Mouse (Mus musculus) spleen, adult 2 months (tissue): ENCODE measurements around the gene Arid3b. TPM values are rescaled to one million over a fixed set of nuclear protein-coding genes. Genes with fewer than 3 reads are reported as not detected.

Experiments used
- DNase-seq, 2 experiments: peaks; one replicate each; pipeline versions ENCODE4 v3.0.0 to v3.0.0-alpha.2; 2012 to 2021; ENCODE audit warnings: low spot score in 2 of 2, low read depth in 1 of 2
- H3K27ac ChIP-seq: fragments of 200-500 bp; 2 replicates; pipeline ENCODE4 v1.5.1; 2012; ENCODE audit warnings: low read length, inconsistent platforms; ENCODE audit not compliant: insufficient read depth
- H3K27me3 ChIP-seq: fragments of 200-500 bp; 2 replicates; pipeline ENCODE4 v1.6.1; 2012; ENCODE audit warnings: mild to moderate bottlenecking, moderate library complexity, low read length, inconsistent platforms; ENCODE audit not compliant: control insufficient read depth, insufficient read depth
- H3K36me3 ChIP-seq: fragments of 200-500 bp; 2 replicates; pipeline ENCODE4 v1.6.1; 2012; ENCODE audit warnings: mild to moderate bottlenecking, low read length, inconsistent platforms; ENCODE audit not compliant: control insufficient read depth, insufficient read depth
- H3K4me1 ChIP-seq: fragments of 200-500 bp; 2 replicates; pipeline ENCODE4 v1.6.1; 2011; ENCODE audit warnings: inconsistent platforms; ENCODE audit not compliant: control insufficient read depth, insufficient read depth, insufficient read length
- H3K4me3 ChIP-seq: fragments of 200-500 bp; 2 replicates; pipeline ENCODE4 v1.5.1; 2011; ENCODE audit warnings: mild to moderate bottlenecking, inconsistent platforms; ENCODE audit not compliant: insufficient read depth, insufficient read length; ENCODE audit errors: extremely low read depth
- CTCF ChIP-seq: fragments of 200-500 bp; IDR thresholded peaks from 2 replicates; pipeline ENCODE4 v1.5.1; 2011; ENCODE audit warnings: mild to moderate bottlenecking, inconsistent platforms; ENCODE audit not compliant: insufficient read depth, insufficient read length, insufficient replicate concordance; ENCODE audit errors: extremely low read depth
- POLR2A ChIP-seq: fragments of 200-500 bp; IDR thresholded peaks from 2 replicates; pipeline ENCODE4 v1.6.1; 2011; ENCODE audit warnings: low read depth, low read length, inconsistent platforms
- WGBS: fragments of 180-500 bp; shearing (Covaris S2); methylation state at CpG from one replicate; pipeline ENCODE4 v1.1.7; 2018; 5-methylcytosine and 5-hydroxymethylcytosine counted together
- polyA plus RNA-seq: library from polyadenylated mRNA; depleted of rRNA; stranded (reverse); fragments of >200 nt; gene quantifications from 2 replicates; pipeline ENCODE4 v1.2.3, GENCODE M21; 2012

Arid3b gene
- polyA plus RNA-seq, 1 experiment = 35.2 TPM

GRCm38 (mm10) chr9:57789733-57790132 lies 46.9 kb downstream of the Arid3b start:
- DNase-seq = peak in 1 of 2 experiments; percentile 24
- H3K4me1 ChIP-seq = peaks cover 9% of the 10 kb centered on the region; the same call in 1 of the 2 replicates
- H3K4me3 ChIP-seq = no peak overlapping the region
- 15% methylated on average over 3 of the region's 3 CpGs for WGBS
- peak overlapping the region; percentile 11; the same call in 1 of the 2 replicates for H3K27ac ChIP-seq
- H3K27me3 ChIP-seq = no peaks in the 10 kb centered on the region
- H3K36me3 ChIP-seq = peaks cover 20% of the 10 kb centered on the region
- no peak for TF ChIP-seq POLR2A
- no peak for TF ChIP-seq CTCF

- H3K4me1 ChIP-seq = no peaks in the 10 kb centered on the region
- 83% methylated on average over 3 of the region's 3 CpGs for WGBS
Observed at GRCm38 (mm10) chr9:57782656-57783055, 53.9 kb downstream of the Arid3b start.

GRCm38 (mm10) chr9:57775736-57776135 lies 60.9 kb downstream of the Arid3b start:
- H3K27ac ChIP-seq = no peak overlapping the region
- 86% methylated on average over 4 of the region's 4 CpGs for WGBS
- H3K4me1 ChIP-seq = no peaks in the 10 kb centered on the region
- no peaks in the 10 kb centered on the region for H3K36me3 ChIP-seq
- no peak overlapping the region for H3K4me3 ChIP-seq
- DNase-seq = no peak
- no peaks in the 10 kb centered on the region for H3K27me3 ChIP-seq
- TF ChIP-seq CTCF = no peak
- no peak for TF ChIP-seq POLR2A

More at GRCm38 (mm10) chr9:57782656-57783055, 53.9 kb downstream of the Arid3b start:
- Histone ChIP-seq H3K27me3 (no peaks in the 10 kb centered on the region), H3K27ac (no peak overlapping the region), H3K36me3 (no peaks in the 10 kb centered on the region), H3K4me3 (no peak overlapping the region)
- DNase-seq = no peak
- TF ChIP-seq CTCF (no peak), POLR2A (no peak)

- Histone ChIP-seq H3K4me3 (no peak overlapping the region), H3K27ac (no peak overlapping the region), H3K36me3 (no peaks in the 10 kb centered on the region), H3K4me1 (peaks cover 3% of the 10 kb centered on the region; the same call in 1 of the 2 replicates), H3K27me3 (no peaks in the 10 kb centered on the region)
- 63% methylated on average over 5 of the region's 5 CpGs for WGBS
- DNase-seq = no peak
- TF ChIP-seq POLR2A = no peak
- no peak for TF ChIP-seq CTCF
Observed at GRCm38 (mm10) chr9:57775026-57775425, 61.6 kb downstream of the Arid3b start.

- TF ChIP-seq POLR2A = no peak
- TF ChIP-seq CTCF = no peak
- Histone ChIP-seq H3K36me3 (no peaks in the 10 kb centered on the region), H3K27me3 (no peaks in the 10 kb centered on the region), H3K4me1 (peaks cover 3% of the 10 kb centered on the region), H3K4me3 (no peak overlapping the region), H3K27ac (no peak overlapping the region)
- WGBS = 3% methylated on average over 1 of the region's 1 CpGs
- no peak for DNase-seq
Observed at GRCm38 (mm10) chr9:57774168-57774567, 62.4 kb downstream of the Arid3b start.

GRCm38 (mm10) chr9:57773754-57774153 lies 62.8 kb downstream of the Arid3b start:
- H3K36me3 ChIP-seq = no peaks in the 10 kb centered on the region
- no peak for DNase-seq
- peaks cover 3% of the 10 kb centered on the region for H3K4me1 ChIP-seq
- H3K4me3 ChIP-seq = no peak overlapping the region
- WGBS = 82% methylated on average over 3 of the region's 3 CpGs
- TF ChIP-seq CTCF (no peak), POLR2A (no peak)
- H3K27ac ChIP-seq = no peak overlapping the region
- H3K27me3 ChIP-seq = no peaks in the 10 kb centered on the region

GRCm38 (mm10) chr9:57770836-57771235 lies 65.8 kb downstream of the Arid3b start:
- whole genome bisulfite sequencing = 87% methylated on average over 2 of the region's 2 CpGs
- TF ChIP-seq POLR2A (no peak), CTCF (no peak)
- Histone ChIP-seq H3K27ac (no peak overlapping the region; the same call in 1 of the 2 replicates), H3K4me3 (no peak overlapping the region), H3K4me1 (peaks cover 7% of the 10 kb centered on the region), H3K36me3 (no peaks in the 10 kb centered on the region), H3K27me3 (no peaks in the 10 kb centered on the region)
- DNase-seq = no peak

GRCm38 (mm10) chr9:57770214-57770613 lies 66.4 kb downstream of the Arid3b start:
- no peak for DNase-seq
- H3K27me3 ChIP-seq = no peaks in the 10 kb centered on the region
- no peaks in the 10 kb centered on the region for H3K36me3 ChIP-seq
- no peak overlapping the region for H3K4me3 ChIP-seq
- peak overlapping the region; percentile 38; the same call in 1 of the 2 replicates for H3K27ac ChIP-seq
- TF ChIP-seq POLR2A (no peak), CTCF (no peak)
- WGBS = 86% methylated on average over 1 of the region's 1 CpGs
- peaks cover 7% of the 10 kb centered on the region for H3K4me1 ChIP-seq
